10 mouse cellular contexts compared by ENCODE assay signal in the genomic region with DNA sequence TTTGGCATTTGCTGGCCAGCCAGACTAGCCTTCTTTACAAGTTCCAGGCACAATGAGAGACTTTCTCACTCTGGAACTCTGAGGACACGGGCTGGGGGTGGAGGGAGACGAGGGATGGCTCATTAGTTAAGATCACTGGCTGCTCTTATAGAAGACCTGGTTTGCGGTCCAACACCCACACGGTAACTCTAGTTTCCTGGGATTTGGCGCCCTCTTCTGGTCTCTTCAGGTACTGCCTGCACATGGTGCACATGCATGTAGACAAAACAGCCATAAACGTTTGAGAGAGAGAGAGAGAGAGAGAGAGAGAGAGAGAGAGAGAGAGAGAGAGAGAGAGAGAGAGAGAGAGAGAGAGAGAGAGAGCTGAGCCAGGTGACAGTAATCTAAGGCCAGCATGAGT. TPM values are rescaled to one million over a fixed set of nuclear protein-coding genes. Genes with fewer than 3 reads are reported as not detected.
DNase-seq lines count a peak whose midpoint lies in the region; ATAC-seq and TF ChIP-seq lines count a peak whose summit lies in the region.
"Had no signal": no experiment of that assay in that cellular context is flagged by ENCODE, and none has a peak within 500 bp of the region (broad histone marks: within the 10 kb centered on the region; RNA-seq: fewer than 3 reads in every experiment).

No protein-coding gene starts in this region.

- H3K4me2 ChIP-seq in forebrain, postnatal 0 days (ENCODE audit: low read depth), result no peak overlapping the region
- no peak overlapping the region for H3K4me2 ChIP-seq in forebrain, embryonic 16.5 days (ENCODE audit: low read length)
- no peak overlapping the region for H3K4me2 ChIP-seq in midbrain, embryonic 11.5 days
- no peak overlapping the region for H3K4me2 ChIP-seq in midbrain, embryonic 13.5 days (replicated peaks)

- no peaks in the 10 kb centered on the region for H3K9me3 ChIP-seq in forebrain, postnatal 0 days (ENCODE audit: low read length)
- H3K9me3 ChIP-seq in forebrain, embryonic 16.5 days (ENCODE audit: control insufficient read depth, low read length), result no peaks in the 10 kb centered on the region
- no peaks in the 10 kb centered on the region for H3K9me3 ChIP-seq in midbrain, embryonic 11.5 days (ENCODE audit: control insufficient read depth, low read length)
- H3K9me3 ChIP-seq in midbrain, embryonic 13.5 days, result no peaks in the 10 kb centered on the region

- H3K9ac ChIP-seq in forebrain, postnatal 0 days, result no peak overlapping the region
- no peak overlapping the region for H3K9ac ChIP-seq in forebrain, embryonic 16.5 days (replicated peaks; ENCODE audit: low read depth, low read length)
- no peak overlapping the region for H3K9ac ChIP-seq in midbrain, embryonic 11.5 days (ENCODE audit: low read length)
- H3K9ac ChIP-seq in midbrain, embryonic 13.5 days (replicated peaks), result no peak overlapping the region

- H3K27ac ChIP-seq in forebrain, postnatal 0 days (ENCODE audit: low read depth, low read length), result no peak overlapping the region
- no peak overlapping the region for H3K27ac ChIP-seq in forebrain, embryonic 16.5 days (ENCODE audit: low read length)
- H3K27ac ChIP-seq in midbrain, embryonic 11.5 days (ENCODE audit: low read depth, low read length), result no peak overlapping the region
- no peak overlapping the region for H3K27ac ChIP-seq in midbrain, embryonic 13.5 days

- no peaks in the 10 kb centered on the region for H3K36me3 ChIP-seq in forebrain, postnatal 0 days (ENCODE audit: insufficient read depth)
- no peaks in the 10 kb centered on the region for H3K36me3 ChIP-seq in forebrain, embryonic 16.5 days (ENCODE audit: control insufficient read depth, insufficient read depth)
- no peaks in the 10 kb centered on the region for H3K36me3 ChIP-seq in midbrain, embryonic 11.5 days (ENCODE audit: control insufficient read depth, insufficient read depth, low read length)
- H3K36me3 ChIP-seq in midbrain, embryonic 13.5 days, result no peaks in the 10 kb centered on the region

- no peaks in the 10 kb centered on the region for H3K27me3 ChIP-seq in forebrain, postnatal 0 days (ENCODE audit: insufficient read depth, low read length)
- H3K27me3 ChIP-seq in forebrain, embryonic 16.5 days (replicated peaks; ENCODE audit: control insufficient read depth, insufficient read depth, low read length), result no peaks in the 10 kb centered on the region
- H3K27me3 ChIP-seq in midbrain, embryonic 11.5 days (ENCODE audit: control insufficient read depth, insufficient read depth, low read length), result no peaks in the 10 kb centered on the region
- no peaks in the 10 kb centered on the region for H3K27me3 ChIP-seq in midbrain, embryonic 13.5 days

- DNase-seq in forebrain, postnatal 0 days, result no peak
- DNase-seq in midbrain, embryonic 11.5 days (ENCODE audit: low spot score, missing footprints), result peak; percentile 90
- DNase-seq in embryo, embryonic 9.5 days (ENCODE audit: extremely low spot score), result peak; percentile 32
- DNase-seq in thymus, postnatal 14 days, result peak; percentile 29
- no peak for DNase-seq in layer of hippocampus, postnatal 25 days (ENCODE audit: extremely low spot score in 1 of 2, low spot score in 1 of 2)
- no peak for DNase-seq in urinary bladder, adult 2 months (ENCODE audit: low spot score)
- DNase-seq: cerebellum, adult 9-10 months; lung, postnatal 14 days had no signal

- TF ChIP-seq CTCF in forebrain, postnatal 0 days (IDR thresholded peaks at IDR 0.05; ENCODE audit: low read depth), result peak; percentile 54

- no peaks in the 10 kb centered on the region for H3K4me1 ChIP-seq in forebrain, postnatal 0 days (ENCODE audit: insufficient read depth)
- H3K4me1 ChIP-seq in forebrain, embryonic 16.5 days (replicated peaks; ENCODE audit: control insufficient read depth, insufficient read depth, low read length), result no peaks in the 10 kb centered on the region
- no peaks in the 10 kb centered on the region for H3K4me1 ChIP-seq in midbrain, embryonic 11.5 days (ENCODE audit: control insufficient read depth, insufficient read depth, low read length)
- peaks cover 11% of the 10 kb centered on the region for H3K4me1 ChIP-seq in midbrain, embryonic 13.5 days (replicated peaks)

- H3K4me3 ChIP-seq in forebrain, postnatal 0 days (ENCODE audit: low read depth, low read length), result no peak overlapping the region
- no peak overlapping the region for H3K4me3 ChIP-seq in forebrain, embryonic 16.5 days (replicated peaks; ENCODE audit: low read length)
- H3K4me3 ChIP-seq in midbrain, embryonic 11.5 days (ENCODE audit: low read depth, low read length), result no peak overlapping the region
- no peak overlapping the region for H3K4me3 ChIP-seq in midbrain, embryonic 13.5 days (replicated peaks)

- 62% methylated on average over 6 of the region's 6 CpGs for WGBS in forebrain, postnatal 0 days
- WGBS in forebrain, embryonic 16.5 days, result 64% methylated on average over 6 of the region's 6 CpGs
- WGBS in midbrain, embryonic 11.5 days, result 69% methylated on average over 6 of the region's 6 CpGs
- 67% methylated on average over 6 of the region's 6 CpGs for WGBS in midbrain, embryonic 13.5 days

- no peak for ATAC-seq in forebrain, postnatal 0 days
- no peak for ATAC-seq in forebrain, embryonic 16.5 days
- ATAC-seq in midbrain, embryonic 11.5 days (ENCODE audit: low FRiP score), result no peak
- ATAC-seq in midbrain, embryonic 13.5 days, result no peak

RNA-seq across cellular contexts. Expression of gene D430019H16Rik, which starts 51.1 kb away (rescaled TPM):
- 192 and 208 TPM in 2 replicates for total RNA-seq in forebrain, postnatal 0 days (2014; rRNA removed)
- polyA plus RNA-seq in forebrain, postnatal 0 days (2015; fragmentation: Nextera tagmentation; extraction: Ambion mirVana), result 9.3 and 13.3 TPM in 2 replicates
- polyA plus RNA-seq in forebrain, embryonic 16.5 days (2015; fragmentation: Nextera tagmentation; extraction: Ambion mirVana), result 14.0 and 17.8 TPM in 2 replicates
- 6.4 and 8.1 TPM in 2 replicates for polyA plus RNA-seq in midbrain, embryonic 11.5 days (2014; fragmentation: Nextera tagmentation; extraction: Ambion mirVana)
- polyA plus RNA-seq in midbrain, embryonic 13.5 days (2015; fragmentation: Nextera tagmentation; extraction: Ambion mirVana), result 12.6 and 13.2 TPM in 2 replicates
- total RNA-seq in layer of hippocampus, postnatal 25 days (2021), result 100 to 1,000 TPM; 122 to 131 TPM
- 3.5 and 4.4 TPM in 2 replicates for polyA plus RNA-seq in urinary bladder, adult 2 months (2012; rRNA removed)

RNA-seq across cellular contexts. Expression of gene Bdkrb2, which starts 58.3 kb away (rescaled TPM):
- total RNA-seq in forebrain, postnatal 0 days (2014; rRNA removed), result 0.92 and 1.7 TPM in 2 replicates
- 0.29 and 0.53 TPM in 2 replicates for polyA plus RNA-seq in forebrain, postnatal 0 days (2015; fragmentation: Nextera tagmentation; extraction: Ambion mirVana)
- 0.61 and 0.73 TPM in 2 replicates for polyA plus RNA-seq in forebrain, embryonic 16.5 days (2015; fragmentation: Nextera tagmentation; extraction: Ambion mirVana)
- 0.10 and 0.12 TPM in 2 replicates for polyA plus RNA-seq in midbrain, embryonic 11.5 days (2014; fragmentation: Nextera tagmentation; extraction: Ambion mirVana)
- polyA plus RNA-seq in midbrain, embryonic 13.5 days (2015; fragmentation: Nextera tagmentation; extraction: Ambion mirVana), result 0.53 and 0.77 TPM in 2 replicates
- total RNA-seq in layer of hippocampus, postnatal 25 days (2021), result under 1 TPM; 0.31 to 0.44 TPM
- 5.7 and 6.6 TPM in 2 replicates for polyA plus RNA-seq in urinary bladder, adult 2 months (2012; rRNA removed)

Comparison
In these comparisons a context has a peak if more than half of its experiments do, and no peak if none do; other contexts are left out.
1. DNase-seq: peak in midbrain, embryonic 11.5 days (single experiment), embryo, embryonic 9.5 days (single experiment) and thymus, postnatal 14 days (single experiment); none in forebrain, postnatal 0 days (single experiment), layer of hippocampus, postnatal 25 days (0 of 2) and urinary bladder, adult 2 months (single experiment).